Mouse (Mus musculus) small intestine, adult 2 months (tissue): ENCODE data around the gene Tnfsf9.

Source experiments
- CTCF ChIP-seq: fragments of 200-500 bp; IDR thresholded peaks from 2 replicates; pipeline ENCODE4 v1.5.1; 2012; ENCODE audit warnings: low read depth, mild to moderate bottlenecking, control low read depth, inconsistent platforms, low read length, moderate library complexity, mixed read lengths; ENCODE audit not compliant: insufficient replicate concordance, insufficient read length; ENCODE audit errors: extremely low read depth
- POLR2A ChIP-seq: fragments of 200-500 bp; IDR thresholded peaks from 2 replicates; pipeline ENCODE4 v1.6.1; 2012; ENCODE audit warnings: low read depth, mild to moderate bottlenecking, control low read depth, inconsistent platforms, low read length, moderate library complexity

DNA sequence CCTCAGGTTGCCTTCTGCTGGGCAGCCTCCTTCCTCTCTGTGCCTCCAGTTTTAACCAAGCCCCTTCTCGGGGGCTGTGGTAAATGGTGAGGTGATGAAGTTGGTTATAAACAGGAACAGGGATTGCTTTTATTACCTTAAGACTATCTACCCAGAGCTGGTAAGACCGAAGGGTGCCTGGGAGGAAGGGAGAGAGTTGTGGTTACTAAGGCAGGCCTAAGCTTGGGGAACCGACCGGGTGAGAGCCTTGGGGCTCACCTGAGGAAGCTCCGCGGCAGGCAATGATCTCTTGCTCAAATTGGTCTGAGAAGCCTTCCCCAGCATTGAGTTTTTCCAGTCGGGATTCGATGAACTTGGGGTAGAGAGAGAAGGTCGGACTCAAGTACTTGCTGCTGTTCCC is 34.9 kb upstream of the Tnfsf9 start:
- TF ChIP-seq CTCF, result no peak
- no peak for TF ChIP-seq POLR2A
